Mouse (Mus musculus): ENCODE results near the gene Glis1. TPM values are rescaled to one million over a fixed set of nuclear protein-coding genes. Genes with fewer than 3 reads are reported as not detected.

The Glis1 gene
- polyA plus RNA-seq, 1 experiment from 2014 or later, result 2.4 TPM

DNA sequence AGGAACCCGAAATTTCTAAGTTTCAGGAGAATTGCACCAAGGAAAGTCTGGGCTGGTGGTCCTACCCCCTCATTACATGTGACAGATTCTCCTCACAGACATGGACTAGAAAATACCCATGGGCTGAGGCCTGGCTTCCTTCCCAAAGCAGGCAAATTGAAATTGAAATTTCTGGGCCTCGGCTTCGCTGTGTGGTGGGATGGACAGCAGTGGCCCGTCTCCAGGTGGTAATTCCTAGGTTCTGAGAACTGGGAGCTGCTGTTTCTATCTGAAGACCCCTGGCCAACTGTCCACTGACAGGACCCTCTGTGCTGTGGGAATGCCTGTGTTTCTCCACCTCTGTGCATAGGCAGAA lies 49.8 kb downstream of the Glis1 start:
- Histone ChIP-seq H3K9me3 (no peaks in the 10 kb centered on the region), H3K27me3 (no peaks in the 10 kb centered on the region), H3K4me1 (no peaks in the 10 kb centered on the region), H3K27ac (replicated peaks) (no peak overlapping the region), H3K36me3 (no peaks in the 10 kb centered on the region), H3K4me3 (no peak overlapping the region), H3K9ac (replicated peaks) (no peak overlapping the region), H3K4me2 (replicated peaks) (no peak overlapping the region)
- 82% methylated on average over 4 of the region's 4 CpGs for WGBS
- no peak for ATAC-seq (ENCODE audit: low FRiP score, low read depth)

DNA sequence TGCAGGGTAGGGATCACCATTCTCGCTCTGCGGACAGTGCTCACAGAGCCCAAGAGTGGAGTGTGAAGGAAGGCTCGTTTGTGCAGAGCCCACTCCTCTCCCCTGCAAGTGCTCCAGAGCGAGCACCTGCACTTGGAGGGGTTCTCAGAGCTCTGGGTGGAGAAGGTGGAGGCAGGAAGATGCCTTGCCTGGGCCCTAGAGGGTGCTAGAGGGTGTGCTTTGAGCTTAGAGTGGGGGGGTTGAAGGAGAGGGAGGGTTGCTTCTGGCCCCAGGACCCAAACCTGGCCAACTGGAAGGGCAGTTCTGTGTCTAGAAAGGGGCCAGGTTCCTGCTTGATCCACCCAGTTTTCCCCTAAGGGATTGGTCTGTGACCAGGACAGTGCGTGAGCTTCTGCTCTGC lies 51.5 kb downstream of the Glis1 start:
- ATAC-seq (ENCODE audit: low FRiP score, low read depth), result no peak
- H3K36me3 ChIP-seq, result no peaks in the 10 kb centered on the region
- H3K4me2 ChIP-seq (replicated peaks), result no peak overlapping the region
- WGBS, result 66% methylated on average over 5 of the region's 5 CpGs
- H3K4me1 ChIP-seq, result no peaks in the 10 kb centered on the region
- H3K4me3 ChIP-seq, result no peak overlapping the region
- H3K9ac ChIP-seq (replicated peaks), result no peak overlapping the region
- no peaks in the 10 kb centered on the region for H3K27me3 ChIP-seq
- H3K27ac ChIP-seq (replicated peaks), result no peak overlapping the region
- H3K9me3 ChIP-seq, result no peaks in the 10 kb centered on the region

DNA sequence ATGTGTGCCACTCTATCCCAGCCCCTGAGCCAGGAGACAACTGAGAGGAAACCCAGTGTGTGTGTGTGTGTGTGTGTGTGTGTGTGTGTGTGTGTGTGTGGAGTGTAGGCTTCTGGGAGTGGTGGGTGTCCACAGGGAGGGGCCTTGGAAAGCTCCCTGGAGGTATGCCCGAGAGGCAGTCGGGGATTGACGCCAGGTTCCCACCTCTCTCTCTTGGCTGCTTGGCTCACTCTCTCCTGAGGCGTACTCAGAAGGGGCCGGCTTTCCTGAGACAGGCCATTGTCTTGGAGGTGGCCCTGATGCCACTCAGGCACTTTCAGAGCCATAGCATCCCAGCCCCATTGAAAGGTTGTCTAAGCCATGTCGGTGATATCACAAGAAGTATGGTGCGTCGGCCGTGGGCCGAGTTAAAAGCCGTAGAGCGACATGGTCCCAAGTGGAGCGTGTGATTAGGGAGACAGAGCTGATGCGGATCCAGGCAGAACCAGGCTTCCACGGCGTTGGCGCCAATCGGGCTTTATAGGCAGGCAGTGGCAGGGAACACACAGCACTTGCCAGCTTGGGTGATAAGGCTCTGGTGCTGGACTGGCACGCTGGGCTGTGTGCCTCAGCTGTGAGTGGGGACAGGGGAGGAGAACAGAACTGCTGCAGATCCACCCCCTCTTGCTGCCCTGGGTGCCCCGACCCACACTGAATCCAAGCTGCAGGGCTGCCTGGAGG lies 54.9 kb downstream of the Glis1 start:
- Histone ChIP-seq H3K27ac (replicated peaks) (no peak overlapping the region), H3K27me3 (no peaks in the 10 kb centered on the region; the same call in 1 of the 2 replicates), H3K9me3 (no peaks in the 10 kb centered on the region), H3K4me1 (no peaks in the 10 kb centered on the region), H3K9ac (replicated peaks) (no peak overlapping the region), H3K4me3 (no peak overlapping the region), H3K36me3 (no peaks in the 10 kb centered on the region), H3K4me2 (replicated peaks) (no peak overlapping the region)
- ATAC-seq (ENCODE audit: low FRiP score, low read depth), result no peak
- WGBS, result 87% methylated on average over 19 of the region's 20 CpGs

DNA sequence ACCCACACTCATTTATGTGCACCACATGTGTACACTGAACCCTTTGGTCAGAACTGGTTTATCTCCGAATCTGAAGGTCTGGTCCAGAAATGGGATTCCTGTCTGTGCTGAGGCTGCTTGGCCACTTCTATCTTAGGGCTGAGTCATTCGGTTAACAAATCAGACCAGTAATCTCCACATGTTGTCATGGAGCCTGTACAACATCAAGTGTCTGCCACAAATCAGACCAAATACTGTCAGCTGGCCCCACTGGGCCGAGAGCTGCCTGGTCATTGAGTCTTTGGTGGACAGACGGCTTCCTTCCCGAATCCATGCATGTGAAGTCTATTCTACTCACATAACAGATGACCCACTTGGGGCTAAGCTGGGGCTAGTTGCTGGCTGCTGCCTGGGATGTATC lies 58.6 kb downstream of the Glis1 start:
- Histone ChIP-seq H3K4me1 (no peaks in the 10 kb centered on the region), H3K4me2 (replicated peaks) (no peak overlapping the region), H3K4me3 (no peak overlapping the region), H3K27me3 (no peaks in the 10 kb centered on the region; the same call in 1 of the 2 replicates), H3K27ac (replicated peaks) (no peak overlapping the region), H3K9ac (replicated peaks) (no peak overlapping the region), H3K9me3 (no peaks in the 10 kb centered on the region), H3K36me3 (no peaks in the 10 kb centered on the region)
- no peak for ATAC-seq (ENCODE audit: low FRiP score, low read depth)
- 87% methylated on average over 5 of the region's 5 CpGs for WGBS

DNA sequence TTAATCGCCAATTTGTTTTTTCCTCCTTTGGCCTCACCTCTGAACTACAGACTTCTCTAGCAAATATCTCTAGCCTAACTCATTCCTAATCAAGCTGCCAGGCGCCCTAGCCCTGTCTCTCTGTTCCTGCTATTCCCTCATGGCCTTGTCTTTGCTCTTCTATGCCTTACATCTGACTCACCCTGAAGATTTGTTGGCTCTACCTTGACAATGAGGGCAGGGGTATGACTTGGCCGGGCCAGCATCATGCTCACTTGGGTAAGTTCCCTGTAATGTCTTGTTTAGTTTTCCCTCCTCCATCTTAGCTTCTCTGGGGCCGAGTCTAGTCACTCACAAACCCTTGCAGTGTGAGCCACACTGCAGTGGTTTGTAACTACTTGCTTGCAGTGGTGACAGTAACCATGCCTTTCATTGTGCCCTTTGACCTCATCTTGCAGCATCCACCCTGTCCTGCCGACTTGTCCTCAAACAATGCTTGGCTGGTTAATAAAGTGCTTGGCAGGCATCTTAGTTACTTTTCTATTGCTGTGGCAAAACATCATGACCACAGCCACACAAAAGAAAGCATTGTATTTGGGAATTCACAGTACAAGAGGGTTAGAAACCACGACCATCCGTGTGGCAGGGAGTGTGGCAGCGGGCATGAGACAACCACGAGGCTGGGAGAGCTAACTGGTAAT lies 61.5 kb downstream of the Glis1 start:
- H3K27ac ChIP-seq (replicated peaks), result no peak overlapping the region
- WGBS, result 79% methylated on average over 9 of the region's 9 CpGs

DNA sequence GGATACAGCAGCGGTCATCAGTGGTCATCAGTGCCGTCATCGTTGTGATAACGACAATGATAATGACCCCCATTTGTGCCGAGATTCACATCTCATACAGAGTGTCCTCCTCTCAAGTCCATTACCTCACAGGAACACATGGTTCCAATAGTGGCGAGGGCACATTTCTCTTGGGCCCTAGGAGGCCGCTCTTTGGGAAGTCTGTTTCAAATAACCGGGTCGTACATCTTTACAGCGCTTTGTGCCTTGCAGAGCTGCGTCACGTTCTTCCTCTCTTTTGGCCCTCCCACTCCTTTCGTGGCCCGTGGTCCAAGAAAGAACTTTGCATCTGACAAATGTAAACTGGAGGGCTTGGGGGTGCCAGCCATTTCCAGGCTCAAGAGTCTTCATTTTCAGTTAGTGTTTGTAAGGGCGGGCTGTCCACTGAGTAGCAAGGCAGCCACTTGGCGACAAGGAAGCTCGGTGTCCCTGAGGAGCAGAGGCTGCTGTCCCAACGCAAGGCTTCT lies 63.1 kb downstream of the Glis1 start:
- no peaks in the 10 kb centered on the region for H3K4me1 ChIP-seq
- no peak overlapping the region for H3K9ac ChIP-seq (replicated peaks)
- no peaks in the 10 kb centered on the region for H3K27me3 ChIP-seq
- no peaks in the 10 kb centered on the region for H3K36me3 ChIP-seq
- H3K4me3 ChIP-seq, result no peak overlapping the region
- 84% methylated on average over 18 of the region's 18 CpGs for WGBS
- no peak overlapping the region for H3K27ac ChIP-seq (replicated peaks)
- H3K4me2 ChIP-seq (replicated peaks), result no peak overlapping the region
- H3K9me3 ChIP-seq, result no peaks in the 10 kb centered on the region
- ATAC-seq (ENCODE audit: low FRiP score, low read depth), result no peak

More for the DNA sequence above, 61.5 kb downstream of the Glis1 start:
- Histone ChIP-seq H3K9ac (replicated peaks) (no peak overlapping the region), H3K4me2 (replicated peaks) (no peak overlapping the region), H3K36me3 (no peaks in the 10 kb centered on the region), H3K4me1 (no peaks in the 10 kb centered on the region), H3K9me3 (no peaks in the 10 kb centered on the region), H3K4me3 (no peak overlapping the region), H3K27me3 (no peaks in the 10 kb centered on the region; the same call in 1 of the 2 replicates)
- ATAC-seq (ENCODE audit: low FRiP score, low read depth), result no peak

DNA sequence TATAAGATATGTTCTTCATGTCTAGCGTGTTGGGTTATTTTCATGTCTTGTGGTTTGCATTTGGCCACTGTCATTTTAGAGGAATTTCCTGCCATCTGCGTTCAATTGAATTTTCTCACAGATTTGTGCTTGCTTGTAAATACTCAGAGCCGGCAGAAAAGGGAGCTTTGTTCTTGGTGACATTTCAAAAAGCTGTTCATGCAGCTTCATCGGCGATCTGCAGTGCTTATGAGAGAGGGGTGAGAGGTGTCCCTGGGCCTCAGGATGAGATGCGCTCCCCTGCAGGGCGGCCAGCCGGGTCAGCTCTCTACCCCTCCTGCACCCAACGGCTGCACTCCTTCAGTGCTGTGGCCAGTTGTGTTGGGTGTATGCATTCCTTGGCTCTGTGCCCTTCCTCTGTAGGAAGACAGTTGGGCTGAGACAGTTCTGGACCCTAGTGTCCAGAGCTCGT lies 68.2 kb downstream of the Glis1 start:
- no peak overlapping the region for H3K27ac ChIP-seq (replicated peaks)
- no peaks in the 10 kb centered on the region for H3K27me3 ChIP-seq
- H3K9me3 ChIP-seq, result no peaks in the 10 kb centered on the region
- no peak overlapping the region for H3K9ac ChIP-seq (replicated peaks)
- H3K36me3 ChIP-seq, result no peaks in the 10 kb centered on the region
- ATAC-seq (ENCODE audit: low FRiP score, low read depth), result no peak
- no peaks in the 10 kb centered on the region for H3K4me1 ChIP-seq
- no peak overlapping the region for H3K4me3 ChIP-seq
- 73% methylated on average over 10 of the region's 10 CpGs for WGBS
- H3K4me2 ChIP-seq (replicated peaks), result no peak overlapping the region

DNA sequence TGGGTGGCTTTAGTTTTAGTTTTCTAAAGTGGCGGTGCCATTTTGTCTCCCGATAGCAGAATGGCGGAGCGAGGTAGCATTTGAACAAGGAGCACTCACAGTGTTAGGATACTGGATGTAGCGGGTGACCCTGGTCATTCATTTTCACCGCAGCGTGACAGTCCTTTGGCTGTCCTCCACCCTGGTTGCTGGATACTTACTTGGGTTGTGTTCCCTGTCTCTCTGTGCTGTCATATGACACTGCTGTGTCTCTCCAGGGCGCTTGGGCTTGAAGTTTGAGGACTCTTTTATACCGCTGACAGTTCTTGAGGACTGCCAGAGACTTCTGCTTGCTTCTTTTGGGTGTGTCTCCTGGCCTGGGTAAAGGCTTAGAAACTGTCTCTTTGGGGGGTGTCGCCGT lies 80.6 kb downstream of the Glis1 start:
- H3K36me3 ChIP-seq, result no peaks in the 10 kb centered on the region
- H3K27me3 ChIP-seq, result no peaks in the 10 kb centered on the region
- no peaks in the 10 kb centered on the region for H3K4me1 ChIP-seq
- no peaks in the 10 kb centered on the region for H3K9me3 ChIP-seq
- no peak overlapping the region for H3K4me3 ChIP-seq
- H3K4me2 ChIP-seq (replicated peaks), result no peak overlapping the region
- no peak for ATAC-seq (ENCODE audit: low FRiP score, low read depth)
- 94% methylated on average over 11 of the region's 11 CpGs for WGBS
- no peak overlapping the region for H3K27ac ChIP-seq (replicated peaks)
- no peak overlapping the region for H3K9ac ChIP-seq (replicated peaks)

DNA sequence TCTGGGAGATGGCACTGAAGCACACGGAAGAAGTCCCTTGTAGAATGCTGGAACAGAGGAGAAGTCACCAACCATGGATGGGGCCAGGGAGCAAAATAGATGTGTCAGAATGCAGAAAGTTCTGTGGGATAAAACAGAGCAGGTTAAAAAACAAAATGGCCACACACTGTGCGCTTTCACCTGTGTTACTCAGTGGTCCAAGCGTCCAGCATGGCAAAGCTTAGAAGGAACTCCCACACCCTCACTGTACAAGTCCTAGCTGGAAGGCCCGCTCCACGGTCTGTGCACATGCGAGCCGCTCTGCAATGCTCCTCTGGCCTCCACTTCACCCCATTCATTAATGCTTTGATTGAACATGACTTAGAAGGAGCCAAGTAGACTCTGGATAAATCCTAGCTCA lies 81.2 kb downstream of the Glis1 start:
- Histone ChIP-seq H3K4me3 (no peak overlapping the region), H3K27me3 (no peaks in the 10 kb centered on the region), H3K36me3 (no peaks in the 10 kb centered on the region), H3K27ac (replicated peaks) (no peak overlapping the region), H3K9ac (replicated peaks) (no peak overlapping the region), H3K9me3 (no peaks in the 10 kb centered on the region), H3K4me1 (peaks cover under 1% of the 10 kb centered on the region; the same call in 1 of the 2 replicates), H3K4me2 (replicated peaks) (no peak overlapping the region)
- no peak for ATAC-seq (ENCODE audit: low FRiP score, low read depth)
- WGBS, result 92% methylated on average over 7 of the region's 7 CpGs

DNA sequence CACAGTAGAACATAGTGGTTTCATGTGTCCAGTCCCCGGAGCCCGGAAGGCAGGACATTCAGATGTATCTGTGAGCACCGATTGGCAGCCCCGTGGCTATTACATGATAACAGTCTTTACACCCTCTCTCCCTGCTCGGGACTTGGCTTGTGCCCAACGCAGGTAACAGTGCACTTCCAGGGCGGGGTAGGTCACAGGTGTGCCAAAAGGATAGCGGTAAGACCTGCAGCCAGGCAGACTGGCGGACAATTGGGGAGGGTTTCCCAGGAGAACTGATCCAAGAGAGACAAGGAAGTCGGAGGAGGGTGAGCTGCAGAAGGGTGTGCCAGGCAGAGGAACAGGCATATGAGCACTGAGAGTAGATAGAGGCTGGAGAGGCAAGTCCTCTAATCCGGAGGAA lies 84.4 kb downstream of the Glis1 start:
- Histone ChIP-seq H3K4me2 (replicated peaks) (no peak overlapping the region), H3K4me1 (peaks cover 3% of the 10 kb centered on the region; the same call in 1 of the 2 replicates), H3K9ac (replicated peaks) (no peak overlapping the region), H3K4me3 (no peak overlapping the region), H3K9me3 (no peaks in the 10 kb centered on the region), H3K27me3 (no peaks in the 10 kb centered on the region), H3K36me3 (no peaks in the 10 kb centered on the region), H3K27ac (replicated peaks) (no peak overlapping the region)
- WGBS, result 91% methylated on average over 11 of the region's 11 CpGs
- ATAC-seq (ENCODE audit: low FRiP score, low read depth), result no peak

DNA sequence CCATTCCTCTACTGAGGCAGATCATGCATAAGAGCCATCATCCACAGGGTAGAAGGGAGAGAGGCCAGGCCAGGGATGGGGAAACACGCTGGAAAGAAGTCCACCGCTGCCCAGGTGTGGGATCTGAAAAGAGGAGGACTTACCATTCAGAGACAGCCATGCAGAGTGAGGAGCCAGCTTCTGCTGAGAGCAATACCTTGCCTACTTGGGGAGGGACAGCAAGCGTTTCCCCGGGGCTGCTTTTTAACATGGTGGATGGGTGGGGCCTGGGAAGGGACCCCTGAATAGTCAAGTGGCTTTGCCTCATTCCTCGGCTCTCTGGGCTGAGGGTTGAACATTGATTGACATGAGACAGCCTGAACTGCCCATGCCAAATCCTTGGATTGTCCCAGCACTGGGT lies 85.7 kb downstream of the Glis1 start:
- Histone ChIP-seq H3K9ac (replicated peaks) (no peak overlapping the region), H3K4me1 (peaks cover 3% of the 10 kb centered on the region; the same call in 1 of the 2 replicates), H3K4me3 (no peak overlapping the region), H3K27me3 (no peaks in the 10 kb centered on the region), H3K36me3 (no peaks in the 10 kb centered on the region), H3K9me3 (no peaks in the 10 kb centered on the region), H3K27ac (replicated peaks) (no peak overlapping the region), H3K4me2 (replicated peaks) (no peak overlapping the region)
- 83% methylated on average over 5 of the region's 5 CpGs for WGBS
- ATAC-seq (ENCODE audit: low FRiP score, low read depth), result no peak

DNA sequence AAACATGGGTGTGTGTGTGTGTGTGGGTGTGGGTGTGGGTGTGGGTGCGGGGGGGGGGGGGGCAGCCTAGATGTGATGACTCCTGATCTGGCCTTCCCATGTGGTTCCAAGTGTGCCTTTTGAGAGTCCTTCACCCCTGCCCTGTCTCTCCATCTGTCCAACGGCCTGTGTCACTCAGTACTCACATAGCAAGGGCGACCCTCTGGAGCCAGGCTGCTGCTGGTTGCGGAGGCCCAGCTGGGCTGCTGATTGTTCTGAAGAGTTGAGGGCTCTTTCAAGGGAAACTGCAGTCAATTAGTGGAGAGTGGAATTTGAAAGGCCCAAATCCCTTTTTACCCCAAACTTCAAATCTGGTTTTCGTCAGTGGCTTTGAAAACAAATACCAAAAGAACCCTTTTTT lies 86.4 kb downstream of the Glis1 start:
- WGBS, result 37% methylated on average over 4 of the region's 5 CpGs
- no peak overlapping the region for H3K4me2 ChIP-seq (replicated peaks)
- no peak overlapping the region for H3K27ac ChIP-seq (replicated peaks)
- H3K36me3 ChIP-seq, result no peaks in the 10 kb centered on the region
- no peak for ATAC-seq (ENCODE audit: low FRiP score, low read depth)
- peaks cover 3% of the 10 kb centered on the region; the same call in 1 of the 2 replicates for H3K4me1 ChIP-seq
- no peaks in the 10 kb centered on the region for H3K9me3 ChIP-seq
- no peak overlapping the region for H3K9ac ChIP-seq (replicated peaks)
- no peaks in the 10 kb centered on the region for H3K27me3 ChIP-seq
- no peak overlapping the region for H3K4me3 ChIP-seq

All from midbrain, embryonic 12.5 days (tissue).